Mouse (Mus musculus) cerebellum, adult 8-10 months (tissue): ENCODE data around the gene Creld2.

Experiments used
- DNase-seq: peaks from one replicate; pipeline ENCODE4 v3.0.0; 2022

Gene Creld2

DNA sequence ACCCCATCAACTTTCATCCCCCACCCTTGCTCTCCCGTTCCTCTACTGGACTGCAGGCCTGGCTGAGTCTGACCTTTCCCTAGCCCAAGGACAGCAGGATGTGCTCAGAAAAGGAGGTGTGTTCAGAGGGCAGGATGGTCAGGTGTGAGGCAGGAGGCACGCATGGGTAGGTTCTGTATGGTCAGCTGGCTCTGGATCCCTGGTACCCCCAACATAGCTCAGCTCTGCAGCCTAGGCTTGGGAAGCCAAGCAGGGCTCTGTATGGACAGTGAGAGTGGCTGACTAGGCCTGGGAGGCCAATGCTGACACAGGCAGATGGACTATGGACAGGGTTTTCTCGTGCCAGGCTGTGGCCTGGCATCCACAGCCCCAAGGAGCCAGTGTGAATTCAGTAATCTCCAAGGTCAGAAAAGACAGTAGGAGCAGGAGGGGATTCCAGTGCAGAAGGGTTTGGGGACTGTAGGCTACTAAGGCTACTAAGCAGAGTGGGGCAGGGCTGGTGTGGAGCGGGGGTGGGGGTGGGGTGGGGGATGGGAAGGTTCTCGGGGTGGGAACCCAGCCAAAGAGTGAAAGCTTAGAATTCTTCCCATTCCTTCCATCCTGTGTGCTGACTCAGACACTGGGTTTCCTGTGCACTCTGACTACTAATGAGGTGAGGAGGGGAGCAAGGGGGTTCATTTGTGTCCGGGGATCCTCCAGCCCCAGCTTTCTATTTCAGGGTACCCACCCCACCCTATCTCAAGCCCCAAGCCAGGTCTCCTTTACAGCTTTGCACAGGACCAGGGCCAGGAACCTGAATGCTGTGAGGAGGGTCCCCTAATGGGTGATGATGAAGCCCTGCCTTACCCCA is 34.9 kb downstream of the Creld2 start:
- peak; percentile 54 for DNase-seq

GRCm38 (mm10) chr15:88854969-88855830 is 35.8 kb downstream of the Creld2 start:
- peak; percentile 31 for DNase-seq

- DNase-seq: peak; percentile 12
Measured at GRCm38 (mm10) chr15:88855896-88856417, 36.5 kb downstream of the Creld2 start.

DNA sequence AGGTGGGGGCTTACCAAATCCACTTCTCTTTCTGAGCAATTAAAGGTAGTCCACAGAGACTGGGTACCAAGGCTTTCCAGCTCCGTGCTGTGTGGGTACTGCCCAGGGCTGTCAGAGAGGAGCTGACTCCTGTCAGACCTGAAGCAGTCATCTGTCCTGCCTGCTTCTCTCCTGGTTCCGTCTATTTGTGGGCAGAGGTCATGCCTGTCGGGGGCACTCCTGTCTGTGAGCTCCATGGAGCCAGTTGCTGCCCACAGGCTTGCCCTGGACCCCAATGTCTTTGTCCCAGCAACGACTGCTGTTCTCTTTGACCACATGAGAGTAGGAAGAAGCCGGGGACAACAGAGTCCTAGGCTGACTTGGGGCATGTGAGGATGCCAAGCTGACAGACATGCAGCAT is 37.2 kb downstream of the Creld2 start:
- peak; percentile 18 for DNase-seq

DNA sequence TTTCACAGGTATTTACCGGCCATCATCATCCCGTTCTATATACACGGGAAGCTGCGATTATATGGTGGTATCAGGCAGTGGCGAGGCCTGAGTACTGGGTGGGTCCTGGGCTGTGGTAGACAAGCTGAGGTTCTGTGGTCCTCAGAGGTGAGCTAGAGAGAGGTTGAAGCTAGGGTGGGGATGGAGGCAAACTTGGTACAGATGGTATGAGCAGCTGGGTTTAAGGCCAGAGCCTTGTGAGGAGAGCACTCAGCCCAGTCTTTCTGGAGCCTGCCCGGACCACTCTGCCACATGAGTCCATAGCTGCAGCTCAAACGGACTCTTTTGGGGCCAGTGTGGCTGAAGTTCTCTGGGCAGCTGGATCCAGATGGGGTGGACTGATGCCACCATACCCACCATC is 37.9 kb downstream of the Creld2 start:
- peak; percentile 18 for DNase-seq

GRCm38 (mm10) chr15:88858141-88858541 is 38.7 kb downstream of the Creld2 start:
- DNase-seq: peak; percentile 73

DNA sequence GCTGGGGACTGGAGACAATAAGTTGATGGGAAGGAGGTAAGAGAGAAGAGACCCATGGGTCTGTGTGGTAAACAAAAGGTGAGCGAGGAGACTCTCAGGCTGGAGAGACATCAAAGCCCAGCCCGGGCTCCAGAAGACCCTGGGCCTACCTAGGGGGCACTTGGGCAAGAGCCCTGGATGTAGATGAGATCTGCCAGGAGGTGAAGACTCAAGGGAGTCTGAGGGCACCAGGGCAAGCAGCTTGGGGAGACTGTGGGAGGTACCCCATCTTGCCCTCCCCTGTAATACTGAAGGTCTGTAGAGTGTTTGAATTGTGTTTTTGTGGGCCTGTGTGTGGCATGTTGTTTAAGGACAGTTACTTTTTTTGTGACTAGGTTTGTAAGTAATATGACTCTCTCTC is 39.3 kb downstream of the Creld2 start:
- DNase-seq: no peak

- DNase-seq: peak; percentile 28
Measured at GRCm38 (mm10) chr15:88859206-88859970, 39.9 kb downstream of the Creld2 start.

- DNase-seq: peak; percentile 52
Measured at GRCm38 (mm10) chr15:88860781-88861180, 41.3 kb downstream of the Creld2 start.

DNA sequence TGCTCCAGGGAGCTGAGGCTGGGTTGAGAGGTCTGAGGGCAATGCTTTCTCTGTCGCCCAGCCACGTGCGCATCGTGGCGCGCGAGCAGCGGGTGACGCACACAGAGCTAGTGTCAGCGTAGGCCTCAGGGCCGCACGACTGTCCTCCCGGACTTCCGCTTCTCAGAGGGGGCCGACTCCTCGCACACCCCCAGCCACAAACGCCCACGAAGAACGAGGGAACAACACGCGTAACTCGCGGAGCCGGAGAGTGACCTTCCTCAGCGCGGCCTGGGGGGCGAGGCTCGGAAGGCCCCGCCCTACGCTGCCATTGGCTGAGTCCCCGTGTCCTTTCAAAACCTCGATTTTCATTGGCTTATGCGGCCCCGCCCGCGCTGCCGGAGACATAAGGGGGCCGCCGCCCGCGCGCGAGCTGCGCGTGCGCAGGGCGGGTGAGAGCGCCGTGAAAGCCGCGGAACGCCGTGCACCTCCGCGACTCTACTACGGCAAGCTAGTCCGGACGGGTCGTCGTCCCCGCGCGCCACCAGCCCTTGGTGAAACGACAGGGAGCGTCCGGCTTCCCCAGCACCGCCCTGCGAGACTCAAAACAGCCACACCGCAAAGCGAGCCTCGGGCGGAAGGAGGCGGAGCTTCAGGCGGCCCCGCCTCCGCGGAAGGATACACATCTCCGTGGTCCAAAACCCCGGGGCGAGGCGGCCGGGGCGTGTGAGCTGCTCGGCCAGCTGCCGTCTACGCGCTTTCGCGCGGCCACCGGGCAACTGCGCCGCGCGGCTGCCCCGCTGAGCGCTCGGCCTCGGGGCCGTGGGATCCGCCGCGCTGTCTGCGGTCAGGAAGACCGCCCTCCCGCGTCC is 42.6 kb downstream of the Creld2 start, which contains the start of gene Pim3:
Pim3 (plus strand) TSS at position 415 of the 851 bp plus-strand sequence.
- peak; percentile 97 for DNase-seq

GRCm38 (mm10) chr15:88862881-88863694 is 43.6 kb downstream of the Creld2 start:
- peak; percentile 76 for DNase-seq

DNA sequence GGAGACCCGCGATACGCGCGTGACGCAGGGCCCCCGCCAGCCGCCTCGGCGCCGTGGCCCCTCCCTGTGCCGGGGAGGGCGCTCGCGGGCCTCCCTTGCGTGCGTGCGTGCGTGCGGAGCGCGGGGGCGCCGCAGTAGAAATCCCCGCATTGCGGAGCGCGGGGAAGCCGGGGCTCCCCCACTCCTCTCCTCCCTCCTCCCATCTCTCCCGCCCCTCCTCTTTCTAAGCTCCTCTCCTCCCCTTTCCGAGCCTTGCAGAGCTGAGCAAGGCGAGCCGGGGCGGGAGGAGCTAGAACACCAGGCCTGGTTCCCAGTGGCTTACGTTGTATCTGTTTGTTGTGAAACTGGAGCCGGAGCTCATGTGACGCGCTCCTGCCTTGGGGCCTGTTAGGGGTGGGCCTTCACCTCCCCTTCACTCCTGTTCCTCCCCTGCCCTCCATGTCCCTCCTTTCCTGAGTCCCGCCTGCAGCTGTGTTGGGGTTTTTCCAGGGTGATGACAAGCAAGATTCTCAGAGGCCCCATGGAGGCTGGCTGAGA is 44.3 kb downstream of the Creld2 start:
- DNase-seq: peak; percentile 86

- peak; percentile 56 for DNase-seq
Measured at GRCm38 (mm10) chr15:88864270-88865030, 45.0 kb downstream of the Creld2 start.

DNA sequence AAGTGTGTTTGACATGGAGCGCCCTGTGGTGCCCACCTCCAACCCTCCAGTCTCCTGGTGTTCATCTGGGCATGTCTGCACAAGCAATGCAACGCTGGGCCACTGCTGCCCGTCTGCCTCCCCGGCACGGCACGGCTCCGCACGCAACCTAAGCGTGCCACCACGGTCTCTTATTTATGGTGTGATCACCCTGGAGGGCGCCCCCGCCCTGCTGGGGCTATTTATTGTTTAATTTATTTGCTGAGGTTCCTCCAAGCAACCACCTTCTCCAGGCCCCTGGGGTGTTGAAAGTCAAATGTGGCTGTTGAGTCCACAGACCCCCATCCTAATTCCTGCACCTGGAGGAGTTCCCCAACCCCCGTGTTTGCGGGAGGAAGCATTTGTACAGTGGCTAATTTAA is 45.6 kb downstream of the Creld2 start:
- peak; percentile 57 for DNase-seq

DNA sequence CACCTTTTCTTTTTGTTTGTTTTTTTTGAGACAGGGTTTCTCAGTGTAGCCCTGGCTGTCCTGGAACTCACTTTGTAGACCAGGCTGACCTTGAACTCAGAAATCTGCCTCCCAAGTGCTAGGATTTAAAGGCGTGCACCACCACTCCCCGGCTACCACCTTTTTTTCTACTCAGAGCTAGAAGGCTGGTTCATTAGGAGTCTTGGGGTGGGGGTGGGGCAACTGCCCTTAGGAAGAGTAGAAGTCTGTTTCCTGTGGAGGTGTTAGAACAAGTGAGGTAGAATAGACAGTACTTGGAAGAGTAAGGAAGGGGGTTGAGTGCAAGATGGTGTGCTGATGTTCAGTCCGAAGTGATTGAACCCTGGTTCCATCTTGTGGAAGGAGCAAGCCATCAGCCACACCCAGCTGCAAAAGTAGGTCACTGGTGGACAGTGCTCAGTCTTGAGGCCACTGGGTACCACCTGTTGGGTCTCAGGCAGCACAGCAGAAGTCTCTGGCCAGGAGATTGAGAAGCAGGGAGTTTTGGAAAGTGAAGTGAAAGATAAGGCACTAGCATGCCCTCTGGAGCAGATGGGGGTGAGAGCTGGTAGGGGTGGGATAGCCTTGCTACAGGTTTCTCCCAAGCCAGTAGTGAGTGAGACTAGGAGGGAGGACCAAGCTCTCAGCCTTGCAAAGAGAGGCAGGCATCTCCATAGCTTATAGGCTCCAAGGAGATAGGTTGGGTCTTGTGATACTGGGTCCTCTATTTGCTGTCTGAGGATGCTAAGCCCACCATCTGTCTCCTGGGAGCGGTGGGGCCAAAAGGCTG is 46.6 kb downstream of the Creld2 start:
- peak; percentile 28 for DNase-seq

DNA sequence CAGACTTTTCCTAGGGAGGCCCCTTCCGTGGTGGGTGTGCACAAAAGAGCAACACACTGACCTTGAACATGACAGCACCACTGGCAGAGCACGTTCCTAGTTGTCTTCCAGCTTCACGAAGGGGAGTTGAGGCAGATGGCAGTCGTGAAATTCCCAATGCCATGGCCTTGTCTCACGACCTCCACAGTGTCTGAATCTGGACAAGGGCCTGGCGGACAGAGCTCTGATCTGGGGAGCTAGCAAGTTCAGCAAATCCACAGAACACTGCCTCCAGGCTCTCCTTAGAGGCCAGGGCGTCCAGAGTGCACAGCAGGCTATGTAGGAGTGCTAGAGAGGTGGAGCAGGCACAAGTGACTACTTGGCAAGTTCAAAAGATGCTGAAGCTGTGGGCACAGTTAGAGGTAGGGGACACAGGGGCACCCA is 47.5 kb downstream of the Creld2 start:
- no peak for DNase-seq

GRCm38 (mm10) chr15:88867368-88868023 is 48.0 kb downstream of the Creld2 start:
- peak; percentile 30 for DNase-seq
